Mouse (Mus musculus) heart, embryonic 11.5 days (tissue): ENCODE measurements at regions not wholly inside any gene's neighbourhood (a gene's known extent, or its start where the extent isn't known, plus 50 kb on each side); places are given as distances from the start of the nearest gene placed in this dataset.

Experiments used
- ATAC-seq: fragments of 200-750 bp; cut with Nextera tagmentation; replicated peaks from 2 replicates; pipeline ENCODE4 v1.8.0; 2017; ENCODE audit warnings: moderate library complexity; ENCODE audit not compliant: insufficient number of reproducible peaks, low FRiP score, low TSS enrichment
- H3K27ac ChIP-seq: fragments of 300-500 bp; sonication (generic); 2 replicates; pipeline ENCODE4 v1.5.1; 2014; ENCODE audit warnings: mild to moderate bottlenecking, low read depth, low read length
- H3K27me3 ChIP-seq: fragments of 300-500 bp; sonication (generic); 2 replicates; pipeline ENCODE4 v1.6.1; 2014; ENCODE audit warnings: mild to moderate bottlenecking, low read length, mixed read lengths; ENCODE audit not compliant: control insufficient read depth, insufficient read depth
- H3K36me3 ChIP-seq: fragments of 300-500 bp; sonication (generic); 2 replicates; pipeline ENCODE4 v1.6.1; 2014; ENCODE audit warnings: mild to moderate bottlenecking, low read length, moderate library complexity, mixed read lengths; ENCODE audit not compliant: control insufficient read depth, insufficient read depth
- H3K4me1 ChIP-seq: fragments of 300-500 bp; sonication (generic); 2 replicates; pipeline ENCODE4 v1.6.1; 2014; ENCODE audit warnings: low read length; ENCODE audit not compliant: control insufficient read depth, insufficient read depth
- H3K4me2 ChIP-seq: fragments of 300-500 bp; sonication (generic); 2 replicates; pipeline ENCODE4 v1.6.1; 2014; ENCODE audit warnings: mild to moderate bottlenecking, moderate library complexity
- H3K4me3 ChIP-seq: fragments of 300-500 bp; sonication (generic); 2 replicates; pipeline ENCODE4 v1.5.1; 2014; ENCODE audit warnings: low read depth, low read length
- H3K9ac ChIP-seq: fragments of 300-500 bp; sonication (generic); 2 replicates; pipeline ENCODE4 v1.6.1; 2014; ENCODE audit warnings: mild to moderate bottlenecking, low read depth, low read length, moderate library complexity
- H3K9me3 ChIP-seq: fragments of 300-500 bp; sonication (generic); replicated peaks from 2 replicates; pipeline ENCODE4 v1.6.1; 2016; ENCODE audit warnings: low read length; ENCODE audit not compliant: control insufficient read depth
- WGBS: fragments of 180-500 bp; shearing (Covaris S2); extraction: QIAGEN DNeasy Blood & Tissue Kit; methylation state at CpG from one replicate; pipeline ENCODE4 v1.1.7; 2014; ENCODE audit not compliant: insufficient replicate concordance; 5-methylcytosine and 5-hydroxymethylcytosine counted together

DNA sequence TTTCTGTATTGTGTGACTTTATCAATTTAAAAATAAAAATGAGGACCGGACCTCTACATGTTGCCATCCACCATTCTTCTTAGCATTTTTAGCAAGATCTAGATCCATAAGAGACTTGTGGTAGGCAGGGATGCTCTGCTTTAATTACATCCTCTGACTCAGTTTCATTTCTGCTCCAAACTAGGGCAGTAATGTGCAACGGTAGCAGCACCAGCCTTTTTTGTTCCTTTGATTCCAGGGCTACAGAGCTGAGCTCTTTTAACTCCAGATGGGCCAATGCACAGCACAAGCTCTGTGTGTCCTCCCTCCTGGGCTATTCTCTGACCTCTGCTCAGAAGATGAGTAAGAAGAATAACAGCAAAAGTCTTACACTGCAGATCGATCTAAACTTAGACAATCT lies 168.2 kb upstream of the Sptlc3 start:
- Histone ChIP-seq H3K4me3 (no peak overlapping the region), H3K27ac (no peak overlapping the region), H3K4me1 (no peaks in the 10 kb centered on the region), H3K27me3 (no peaks in the 10 kb centered on the region), H3K9ac (no peak overlapping the region), H3K4me2 (no peak overlapping the region), H3K36me3 (no peaks in the 10 kb centered on the region), H3K9me3 (no peaks in the 10 kb centered on the region)
- WGBS: 83% methylated on average over 3 of the region's 3 CpGs
- no peak for ATAC-seq

DNA sequence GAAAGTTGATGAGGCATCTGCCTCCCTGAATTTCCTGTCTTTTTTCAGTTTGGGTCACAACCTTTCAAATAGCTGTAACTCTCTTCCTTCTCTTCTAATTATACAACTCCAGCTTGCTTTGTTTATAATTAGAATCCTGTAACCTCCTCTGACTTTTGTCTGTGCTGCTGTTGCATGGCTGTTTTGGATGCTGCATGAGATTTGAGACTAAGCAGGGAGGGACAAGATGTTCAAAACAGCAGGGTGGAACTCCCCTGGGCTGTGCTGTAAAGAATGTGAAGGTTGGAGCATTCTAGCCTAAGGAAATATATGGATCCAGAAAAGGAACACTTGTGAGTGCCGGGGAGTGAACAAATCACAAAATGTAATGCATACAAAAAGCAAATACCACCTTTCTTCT lies 159.0 kb upstream of the Sptlc3 start:
- no peak overlapping the region for H3K4me2 ChIP-seq
- H3K4me3 ChIP-seq: no peak overlapping the region
- no peaks in the 10 kb centered on the region for H3K36me3 ChIP-seq
- no peak overlapping the region for H3K9ac ChIP-seq
- no peak overlapping the region for H3K27ac ChIP-seq
- ATAC-seq: no peak
- H3K4me1 ChIP-seq: no peaks in the 10 kb centered on the region
- no peaks in the 10 kb centered on the region for H3K9me3 ChIP-seq
- H3K27me3 ChIP-seq: no peaks in the 10 kb centered on the region
- 84% methylated on average over 1 of the region's 1 CpGs for WGBS

DNA sequence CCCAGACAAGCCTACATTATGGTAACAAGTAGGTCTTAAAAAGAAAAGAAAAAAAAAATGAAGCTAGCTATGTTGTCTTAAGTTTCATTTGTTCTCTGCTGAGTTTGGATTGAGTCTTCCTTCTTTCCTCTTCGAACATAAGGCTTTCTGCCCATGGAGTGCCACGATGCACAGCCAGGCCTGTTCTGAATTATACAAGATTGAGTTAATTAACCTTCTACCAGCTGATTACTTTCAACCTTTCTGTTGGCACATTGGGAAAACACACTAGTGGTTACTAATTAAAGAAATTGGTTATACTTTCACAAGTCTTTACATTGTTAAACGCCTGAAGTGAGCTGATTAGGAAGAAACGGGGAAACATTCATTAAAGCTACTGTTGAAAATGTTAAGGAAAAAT lies 155.5 kb upstream of the Sptlc3 start:
- ATAC-seq: no peak
- Histone ChIP-seq H3K9ac (no peak overlapping the region), H3K36me3 (no peaks in the 10 kb centered on the region), H3K27me3 (no peaks in the 10 kb centered on the region), H3K4me3 (no peak overlapping the region), H3K4me1 (no peaks in the 10 kb centered on the region), H3K9me3 (no peaks in the 10 kb centered on the region), H3K4me2 (no peak overlapping the region), H3K27ac (no peak overlapping the region)
- 78% methylated on average over 4 of the region's 4 CpGs for WGBS

DNA sequence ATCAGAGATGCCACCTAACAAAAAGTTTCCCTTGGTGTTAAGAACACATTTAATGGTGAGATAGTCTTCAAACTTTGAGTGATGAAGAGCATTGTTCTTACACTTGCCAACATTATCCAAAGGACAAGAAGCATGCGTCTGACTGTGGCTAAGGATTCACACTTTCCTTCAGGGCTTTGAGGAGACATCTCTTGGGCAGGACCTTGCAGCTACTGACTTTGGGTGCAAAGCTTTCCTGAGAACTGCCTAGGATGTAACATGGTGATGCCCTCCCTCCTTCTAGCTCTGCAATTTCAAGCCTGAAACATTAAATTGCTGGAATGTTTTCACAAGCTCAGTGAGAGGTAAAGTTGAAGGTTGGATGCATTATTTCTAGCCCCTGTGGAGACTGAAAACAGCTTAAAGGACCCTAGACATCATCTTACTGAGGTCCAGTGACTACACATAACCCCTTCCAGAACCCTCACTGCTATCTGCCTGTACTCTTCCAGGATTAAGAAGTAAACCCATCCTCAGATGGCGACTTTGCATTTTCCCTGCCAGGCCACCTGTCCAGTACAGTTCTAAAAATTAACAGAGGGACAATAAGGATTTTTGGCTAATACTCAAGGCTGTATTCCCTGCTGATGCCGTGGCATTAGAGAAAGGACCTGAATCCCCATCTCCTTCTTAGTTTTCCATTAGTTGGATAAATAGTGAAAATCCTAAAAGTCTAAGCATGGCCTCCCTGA lies 137.3 kb upstream of the Sptlc3 start:
- H3K4me2 ChIP-seq: no peak overlapping the region
- H3K36me3 ChIP-seq: no peaks in the 10 kb centered on the region
- ATAC-seq: no peak
- H3K4me3 ChIP-seq: no peak overlapping the region
- WGBS: 81% methylated on average over 3 of the region's 3 CpGs
- no peaks in the 10 kb centered on the region for H3K9me3 ChIP-seq
- no peaks in the 10 kb centered on the region for H3K27me3 ChIP-seq
- H3K9ac ChIP-seq: no peak overlapping the region
- H3K27ac ChIP-seq: no peak overlapping the region
- no peaks in the 10 kb centered on the region for H3K4me1 ChIP-seq

DNA sequence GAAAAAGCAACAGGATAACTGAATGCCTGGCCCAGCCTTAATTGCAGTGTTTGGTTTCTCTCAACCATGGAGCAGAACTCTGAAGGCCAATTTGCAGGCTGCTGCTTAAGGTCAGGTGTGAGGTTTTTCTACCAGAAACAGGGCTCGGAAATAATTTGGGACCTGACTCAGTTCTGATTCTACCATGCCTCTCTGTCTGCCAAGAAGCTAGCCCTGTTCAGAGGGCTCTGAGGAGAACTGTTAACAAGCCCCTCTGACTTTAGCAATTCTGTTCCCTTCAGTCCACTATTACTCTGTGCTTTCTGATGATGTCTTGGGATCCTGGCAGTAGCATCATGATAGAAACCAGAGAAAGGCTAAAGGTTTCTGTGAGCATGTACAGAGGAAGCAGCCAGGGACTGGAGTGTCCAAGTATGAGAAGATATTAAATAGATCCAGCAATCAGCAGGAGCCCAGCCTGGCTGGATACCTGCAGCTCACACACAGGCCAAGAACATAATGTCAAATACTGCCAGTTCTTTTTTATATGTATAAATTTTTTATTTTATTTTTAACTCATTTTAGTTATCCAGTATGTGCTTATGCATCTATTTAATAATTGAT lies 131.4 kb upstream of the Sptlc3 start:
- no peak for ATAC-seq
- 63% methylated on average over 1 of the region's 1 CpGs for WGBS
- Histone ChIP-seq H3K4me3 (no peak overlapping the region), H3K27ac (no peak overlapping the region), H3K4me1 (no peaks in the 10 kb centered on the region), H3K9me3 (no peaks in the 10 kb centered on the region), H3K27me3 (no peaks in the 10 kb centered on the region), H3K4me2 (no peak overlapping the region), H3K9ac (no peak overlapping the region), H3K36me3 (no peaks in the 10 kb centered on the region)

DNA sequence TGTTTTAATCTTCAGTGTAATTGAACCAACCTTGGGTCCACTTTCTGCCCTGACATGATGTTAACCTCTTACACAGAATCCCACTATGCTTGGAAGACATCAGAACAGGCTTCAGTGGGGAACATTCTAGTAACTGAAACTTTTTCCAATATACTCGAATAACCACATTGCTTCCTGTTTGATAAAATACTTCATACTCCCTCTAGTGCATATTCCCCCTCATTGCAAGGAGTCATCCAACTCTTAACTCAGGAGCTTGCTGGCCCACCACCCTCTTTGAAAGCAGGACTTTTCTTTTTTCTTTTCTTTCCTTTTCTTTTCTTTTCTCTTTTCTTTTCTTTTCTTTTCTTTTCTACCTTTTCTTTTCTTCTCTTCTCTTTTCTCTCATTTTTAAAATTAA lies 123.6 kb upstream of the Sptlc3 start:
- H3K27ac ChIP-seq: no peak overlapping the region
- 18% methylated on average over 1 of the region's 1 CpGs for WGBS
- H3K9me3 ChIP-seq: no peaks in the 10 kb centered on the region
- H3K27me3 ChIP-seq: no peaks in the 10 kb centered on the region
- H3K4me1 ChIP-seq: no peaks in the 10 kb centered on the region
- H3K36me3 ChIP-seq: no peaks in the 10 kb centered on the region
- H3K4me2 ChIP-seq: no peak overlapping the region
- no peak overlapping the region for H3K9ac ChIP-seq
- no peak for ATAC-seq
- no peak overlapping the region for H3K4me3 ChIP-seq

DNA sequence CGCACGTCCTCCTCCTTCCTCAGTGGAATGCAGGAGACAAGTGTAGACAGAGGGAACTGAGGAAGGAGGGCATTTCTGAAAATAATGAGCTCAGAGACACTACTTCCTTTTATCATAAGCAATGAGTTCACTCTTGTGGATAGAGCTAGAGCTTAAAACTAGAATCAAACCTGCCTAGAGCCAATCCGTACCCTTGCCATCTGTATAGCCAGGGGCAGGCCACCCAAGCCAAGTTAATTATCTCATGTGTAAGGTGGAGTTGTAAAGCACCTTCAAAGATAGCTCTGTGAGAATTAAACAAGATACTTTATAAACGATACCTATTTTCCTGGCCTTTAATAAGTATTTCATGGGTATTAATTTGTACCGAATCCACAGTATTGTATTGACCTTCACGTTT lies 113.4 kb upstream of the Sptlc3 start:
- Histone ChIP-seq H3K27ac (no peak overlapping the region), H3K4me2 (no peak overlapping the region), H3K4me3 (no peak overlapping the region), H3K9ac (no peak overlapping the region), H3K4me1 (no peaks in the 10 kb centered on the region), H3K27me3 (no peaks in the 10 kb centered on the region), H3K36me3 (no peaks in the 10 kb centered on the region), H3K9me3 (no peaks in the 10 kb centered on the region)
- ATAC-seq: no peak
- WGBS: 70% methylated on average over 6 of the region's 6 CpGs

DNA sequence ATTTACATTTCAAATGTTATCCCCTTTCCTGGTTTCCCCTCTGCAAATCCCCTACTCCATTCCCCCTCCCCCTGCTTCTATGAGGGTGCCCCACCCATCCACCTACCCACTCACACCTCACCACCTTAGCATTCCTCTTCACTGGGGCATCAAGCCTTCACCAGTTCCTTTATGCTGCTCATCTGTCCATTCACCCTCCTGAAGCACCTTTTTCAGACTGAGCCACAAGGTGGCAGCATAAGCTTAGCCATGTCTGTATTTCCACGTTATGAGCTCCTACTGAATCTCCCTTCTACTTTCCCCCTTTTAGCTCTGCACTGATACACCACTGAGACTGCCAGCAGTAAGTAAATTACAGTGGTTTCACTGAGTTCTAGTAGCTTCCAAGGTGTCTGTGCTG lies 112.1 kb upstream of the Sptlc3 start:
- H3K9ac ChIP-seq: no peak overlapping the region
- no peaks in the 10 kb centered on the region for H3K9me3 ChIP-seq
- WGBS: 0% methylated on average over 1 of the region's 1 CpGs
- no peaks in the 10 kb centered on the region for H3K4me1 ChIP-seq
- no peak overlapping the region for H3K4me2 ChIP-seq
- ATAC-seq: peak; percentile 59; the same call in 1 of the 2 replicates
- H3K27ac ChIP-seq: no peak overlapping the region
- no peaks in the 10 kb centered on the region for H3K27me3 ChIP-seq
- H3K4me3 ChIP-seq: no peak overlapping the region
- H3K36me3 ChIP-seq: no peaks in the 10 kb centered on the region

DNA sequence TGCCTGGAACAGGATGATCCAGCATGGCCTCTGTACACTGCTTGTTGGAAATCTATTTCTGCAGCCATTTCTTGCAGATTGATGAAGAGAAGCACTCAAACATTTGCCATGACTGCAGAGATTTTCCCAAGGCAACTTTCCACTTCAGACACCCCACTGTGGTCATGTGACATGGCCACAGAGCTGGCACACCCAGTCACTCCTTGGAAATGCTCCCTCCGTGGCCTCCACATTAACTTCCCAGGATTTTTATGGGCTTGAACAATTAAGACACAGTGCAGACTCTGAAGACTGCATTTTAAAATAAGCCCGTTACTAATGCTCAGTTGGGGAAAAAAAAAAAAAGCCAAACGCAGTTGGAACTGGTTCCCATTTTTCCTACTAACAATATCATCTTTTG lies 80.2 kb upstream of the Sptlc3 start:
- Histone ChIP-seq H3K4me3 (no peak overlapping the region), H3K4me1 (no peaks in the 10 kb centered on the region), H3K9me3 (no peaks in the 10 kb centered on the region), H3K9ac (no peak overlapping the region), H3K27ac (no peak overlapping the region), H3K36me3 (no peaks in the 10 kb centered on the region), H3K27me3 (no peaks in the 10 kb centered on the region), H3K4me2 (no peak overlapping the region)
- WGBS: 80% methylated on average over 3 of the region's 3 CpGs
- ATAC-seq: no peak
